ENCODE assay signal across 27 mouse cellular contexts in genomic region chr12:118704826-118705225, GRCm38 (mm10).
"Had no signal": no experiment of that assay in that cellular context is flagged by ENCODE, and none has a peak within 500 bp of the region (broad histone marks: within the 10 kb centered on the region; RNA-seq: fewer than 3 reads in every experiment).

No protein-coding gene starts in this region.

- H3K4me3 ChIP-seq: heart, adult 2 months; heart, embryonic 13.5 days; heart, embryonic 15.5 days; hindbrain, embryonic 13.5 days; hindbrain, embryonic 15.5 days; kidney, embryonic 15.5 days; left cerebral cortex, adult 2 months; limb, embryonic 10.5 days; limb, embryonic 12.5 days; liver, embryonic 13.5 days; liver, embryonic 15.5 days had no signal

- H3K4me1 ChIP-seq: heart, embryonic 13.5 days; heart, embryonic 15.5 days; limb, embryonic 12.5 days; liver, embryonic 13.5 days; liver, embryonic 15.5 days had no signal

- H3K9me3 ChIP-seq: heart, embryonic 13.5 days; heart, embryonic 15.5 days; hindbrain, embryonic 13.5 days; hindbrain, embryonic 15.5 days; kidney, embryonic 15.5 days; limb, embryonic 10.5 days; limb, embryonic 12.5 days; liver, embryonic 13.5 days; liver, embryonic 15.5 days had no signal

- H3K27me3 ChIP-seq: heart, embryonic 13.5 days; heart, embryonic 15.5 days; hindbrain, embryonic 13.5 days; hindbrain, embryonic 15.5 days; limb, embryonic 12.5 days; liver, embryonic 13.5 days; liver, embryonic 15.5 days had no signal

- H3K36me3 ChIP-seq: heart, embryonic 13.5 days; heart, embryonic 15.5 days; hindbrain, embryonic 13.5 days; hindbrain, embryonic 15.5 days; kidney, embryonic 15.5 days; limb, embryonic 10.5 days; limb, embryonic 12.5 days; liver, embryonic 13.5 days; liver, embryonic 15.5 days had no signal

- H3K4me2 ChIP-seq: heart, embryonic 11.5 days; heart, embryonic 13.5 days; heart, embryonic 15.5 days; hindbrain, embryonic 13.5 days; hindbrain, embryonic 15.5 days; kidney, embryonic 15.5 days; limb, embryonic 12.5 days; liver, embryonic 11.5 days; liver, embryonic 13.5 days; liver, embryonic 15.5 days had no signal

- H3K9ac ChIP-seq: heart, embryonic 13.5 days; heart, embryonic 15.5 days; hindbrain, embryonic 13.5 days; hindbrain, embryonic 15.5 days; kidney, embryonic 15.5 days; limb, embryonic 12.5 days; liver, embryonic 13.5 days; liver, embryonic 15.5 days; liver, postnatal 0 days had no signal

- H3K27ac ChIP-seq: heart, adult 2 months; heart, embryonic 13.5 days; heart, embryonic 15.5 days; hindbrain, embryonic 13.5 days; hindbrain, embryonic 15.5 days; hindbrain, postnatal 0 days; kidney, embryonic 15.5 days; kidney, postnatal 0 days; left cerebral cortex, adult 2 months; limb, embryonic 10.5 days; limb, embryonic 12.5 days; liver, embryonic 13.5 days; liver, embryonic 15.5 days had no signal

- DNase-seq: gastrocnemius, postnatal 14 days; gastrocnemius, postnatal 36 days; heart, adult 2 months; heart, postnatal 14 days; heart, postnatal 36 days; kidney, adult 11 months; kidney, adult 2 months; kidney, adult 9 months; kidney, postnatal 14 days; kidney, postnatal 36 days; liver; liver, embryonic 13.5 days; liver, postnatal 0 days had no signal

- ATAC-seq: hindbrain, postnatal 0 days; intestine, embryonic 16.5 days; liver, postnatal 0 days had no signal
